Mouse (Mus musculus): ENCODE data around the gene Ap5b1.

Gene Ap5b1

DNA sequence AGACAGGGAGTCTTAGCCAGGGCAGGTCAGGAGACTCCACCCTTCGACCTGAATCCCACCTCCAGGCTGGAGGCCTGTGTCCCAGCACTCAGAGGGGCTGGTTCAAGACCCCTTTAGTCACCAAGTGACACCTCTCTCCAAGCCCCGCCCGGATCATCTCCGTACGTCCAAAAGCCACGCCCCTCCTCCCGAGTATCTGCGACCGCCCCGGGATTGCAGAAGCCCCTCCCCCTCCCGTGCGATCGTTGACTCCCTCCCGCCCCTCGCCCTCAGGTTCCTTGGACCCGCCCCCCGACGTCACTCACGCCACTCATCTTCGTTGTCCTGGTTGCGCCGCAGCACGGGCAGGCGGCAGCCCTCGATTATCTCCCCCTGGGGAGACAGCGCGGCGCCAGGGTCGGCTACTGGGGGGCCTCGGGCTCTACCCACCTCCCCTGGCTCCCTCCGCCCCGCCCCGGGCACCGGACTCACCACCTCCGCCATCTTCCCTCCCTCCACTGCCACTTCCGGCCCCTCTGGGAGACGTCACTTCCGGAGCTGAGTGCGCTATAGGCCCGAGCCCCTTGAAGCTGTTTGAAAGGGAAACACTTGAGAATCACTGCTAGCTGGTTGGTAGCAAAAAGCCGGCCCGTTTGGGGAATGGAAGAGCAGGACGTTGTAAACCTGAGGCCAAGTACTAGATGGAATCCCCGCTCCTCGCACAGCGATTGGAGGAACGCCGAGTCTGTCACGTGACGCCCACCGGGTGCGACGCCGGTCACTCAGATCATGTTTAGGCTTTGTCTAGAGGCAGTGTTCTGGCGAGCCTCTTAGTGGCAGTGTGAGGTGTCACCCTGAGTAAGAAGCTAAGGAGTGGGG, 42.0 kb downstream of the Ap5b1 start, which contains the start of gene Kat5:
Gene Kat5, minus strand, starts transcription at position 691 of the 858 bp plus-strand sequence.
- DNase-seq (ENCODE audit: low spot score): peak; percentile 97

GRCm38 (mm10) chr19:5611973-5612372, 44.1 kb downstream of the Ap5b1 start:
- no peak for DNase-seq (ENCODE audit: low spot score)

DNA sequence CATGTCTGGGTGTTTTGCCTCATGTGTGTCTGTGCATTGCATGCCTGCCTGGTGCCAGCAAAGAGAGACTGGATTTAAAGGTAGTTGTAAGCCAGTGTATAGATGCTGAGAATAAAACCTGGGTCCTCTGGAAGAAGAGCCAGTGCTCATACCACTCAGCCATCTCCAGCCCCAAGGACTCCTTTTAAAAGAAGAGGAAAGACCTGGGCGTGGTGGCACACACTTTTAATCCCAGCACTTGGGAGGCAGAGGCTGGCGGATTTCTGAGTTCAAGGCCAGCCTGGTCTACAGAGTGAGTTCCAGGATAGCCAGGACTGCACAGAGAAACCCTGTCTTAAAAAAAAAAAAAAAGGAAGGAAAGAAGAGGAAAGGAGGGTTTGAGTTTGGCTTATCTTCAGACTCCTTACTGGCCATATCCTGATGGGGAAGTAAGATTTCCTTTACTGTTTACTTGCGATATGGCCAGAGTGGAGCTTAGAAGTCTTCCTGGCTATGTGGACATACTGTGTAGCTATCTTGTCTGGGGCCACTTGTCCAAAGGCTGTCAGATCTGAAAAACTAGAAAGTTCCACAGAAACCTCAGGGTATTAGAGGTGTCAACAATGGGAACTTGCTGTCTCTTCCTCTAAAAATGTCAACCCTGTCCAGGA, 45.1 kb downstream of the Ap5b1 start:
- DNase-seq (ENCODE audit: low spot score): no peak

DNA sequence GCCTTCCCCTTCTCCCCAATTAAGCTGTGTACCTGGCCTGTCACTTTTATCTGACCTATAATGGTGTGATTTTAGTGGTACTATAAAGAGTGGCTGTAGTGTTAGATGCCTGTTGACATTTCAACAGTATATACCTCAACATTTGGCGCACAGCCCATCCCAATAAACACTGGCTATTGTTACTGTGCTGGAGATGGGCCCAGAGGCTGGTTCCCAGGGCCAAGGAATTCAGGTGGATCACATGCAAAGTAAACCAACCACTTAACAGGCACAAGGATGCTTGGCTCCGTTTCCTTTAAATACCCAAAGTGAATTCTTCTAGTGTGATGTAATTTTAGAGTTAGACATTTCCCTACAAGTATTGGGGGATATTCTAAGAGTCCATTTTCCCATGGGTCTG, 47.1 kb downstream of the Ap5b1 start:
- DNase-seq (ENCODE audit: low spot score): no peak

DNA sequence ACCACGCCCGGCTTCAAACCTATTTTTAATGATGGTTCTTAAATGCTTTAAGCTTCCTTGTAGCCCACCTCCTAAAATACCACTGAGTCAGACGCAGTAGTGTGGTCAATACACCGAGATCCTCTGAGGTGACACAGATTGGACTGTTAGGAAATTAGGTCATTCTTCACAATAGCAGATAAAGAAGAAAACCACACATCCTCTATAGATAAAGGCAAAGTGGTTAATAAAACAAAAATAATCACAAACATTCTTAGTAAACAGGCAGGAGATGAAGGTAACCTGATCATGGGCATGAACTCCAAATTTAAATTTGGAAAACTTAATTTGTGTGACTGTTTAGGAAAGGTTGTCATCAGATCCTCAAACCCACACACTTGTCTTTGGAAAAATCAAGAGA, 52.2 kb downstream of the Ap5b1 start:
- DNase-seq (ENCODE audit: low spot score): no peak

Data from ovary, postnatal 10 days (tissue).